Mouse (Mus musculus): ENCODE data around the gene Hist1h2bh.
"Not testable (repeated sequence)": the region's sequence is repeated elsewhere in the genome, so short reads cannot be mapped to it uniquely, and the experiment has no call there.

Gene Hist1h2bh

GRCm38 (mm10) chr13:23551931-23552914 lies 9.0 kb upstream of the Hist1h2bh start:
- DNase-seq (ENCODE audit: low spot score) = no peak

GRCm38 (mm10) chr13:23551146-23551834 lies 8.1 kb upstream of the Hist1h2bh start, which contains the start of gene Hist1h4f:
Gene Hist1h4f, minus strand, starts transcription at chr13:23551648.
- DNase-seq (ENCODE audit: low spot score) = peak; percentile 83

GRCm38 (mm10) chr13:23550761-23551145 lies 7.6 kb upstream of the Hist1h2bh start:
- no peak for DNase-seq (ENCODE audit: low spot score)

GRCm38 (mm10) chr13:23546694-23547093 lies 3.5 kb upstream of the Hist1h2bh start:
- DNase-seq (ENCODE audit: low spot score) = no peak

- DNase-seq (ENCODE audit: low spot score) = not testable (repeated sequence)
Observed at GRCm38 (mm10) chr13:23544787-23545120, 1.6 kb upstream of the Hist1h2bh start.

- DNase-seq (ENCODE audit: low spot score) = peak; percentile 83
Observed at GRCm38 (mm10) chr13:23543965-23544786, 984 bp upstream of the Hist1h2bh start, which contains the start of gene Hist1h3f. Gene Hist1h3f, plus strand, starts transcription at chr13:23544052.

- not testable (repeated sequence) for DNase-seq (ENCODE audit: low spot score)
Observed at GRCm38 (mm10) chr13:23542225-23542980, 789 bp downstream of the Hist1h2bh start.

GRCm38 (mm10) chr13:23541497-23541896 lies 1.7 kb downstream of the Hist1h2bh start:
- no peak for DNase-seq (ENCODE audit: low spot score)

- not testable (repeated sequence) for DNase-seq (ENCODE audit: low spot score)
Observed at GRCm38 (mm10) chr13:23539821-23540220, 3.4 kb downstream of the Hist1h2bh start.

- no peak for DNase-seq (ENCODE audit: low spot score)
Observed at GRCm38 (mm10) chr13:23538249-23538648, 4.9 kb downstream of the Hist1h2bh start.

GRCm38 (mm10) chr13:23537006-23537710 lies 6.0 kb downstream of the Hist1h2bh start:
- DNase-seq (ENCODE audit: low spot score) = no peak

GRCm38 (mm10) chr13:23536076-23536822 lies 6.9 kb downstream of the Hist1h2bh start:
- DNase-seq (ENCODE audit: low spot score) = no peak

GRCm38 (mm10) chr13:23535137-23536075 lies 7.8 kb downstream of the Hist1h2bh start, which contains the start of gene Hist1h3g:
Gene Hist1h3g, plus strand, starts transcription at chr13:23535422.
- DNase-seq (ENCODE audit: low spot score) = peak; percentile 85

- DNase-seq (ENCODE audit: low spot score) = no peak
Observed at GRCm38 (mm10) chr13:23534368-23535131, 8.6 kb downstream of the Hist1h2bh start.

GRCm38 (mm10) chr13:23533560-23534367 lies 9.4 kb downstream of the Hist1h2bh start, which contains the start of gene Hist1h2af:
Gene Hist1h2af, plus strand, starts transcription at chr13:23533906.
- peak; percentile 50 for DNase-seq (ENCODE audit: low spot score)

GRCm38 (mm10) chr13:23532262-23533075 lies 10.7 kb downstream of the Hist1h2bh start:
- no peak for DNase-seq (ENCODE audit: low spot score)

Measured in T-cell, adult 2 months (primary cell).